Mouse (Mus musculus) midbrain, embryonic 13.5 days (tissue): ENCODE results near the gene Cyp2b13. TPM values are rescaled to one million over a fixed set of nuclear protein-coding genes. Genes with fewer than 3 reads are reported as not detected.
"Not testable (repeated sequence)": the region's sequence is repeated elsewhere in the genome, so short reads cannot be mapped to it uniquely, and the experiment has no call there.

ENCODE experiments used
- ATAC-seq: fragments of 200-750 bp; cut with Nextera tagmentation; 2 replicates; pipeline ENCODE4 v1.8.0; 2017; ENCODE audit warnings: mild to moderate bottlenecking, moderate TSS enrichment, moderate library complexity
- H3K27ac ChIP-seq: fragments of 300-500 bp; sonication (generic); 2 replicates; pipeline ENCODE4 v1.5.1; 2015; ENCODE audit warnings: inconsistent platforms, mild to moderate bottlenecking, moderate library complexity
- H3K27me3 ChIP-seq: fragments of 300-500 bp; sonication (generic); 2 replicates; pipeline ENCODE4 v1.6.1; 2015; ENCODE audit warnings: mild to moderate bottlenecking, inconsistent platforms
- H3K36me3 ChIP-seq: fragments of 300-500 bp; sonication (generic); 2 replicates; pipeline ENCODE4 v1.6.1; 2015; ENCODE audit warnings: mild to moderate bottlenecking, inconsistent platforms
- H3K4me1 ChIP-seq: fragments of 300-500 bp; sonication (generic); replicated peaks from 2 replicates; pipeline ENCODE4 v1.6.1; 2015; ENCODE audit warnings: inconsistent platforms
- H3K4me2 ChIP-seq: fragments of 300-500 bp; sonication (generic); replicated peaks from 2 replicates; pipeline ENCODE4 v1.6.1; 2015; ENCODE audit warnings: moderate library complexity, mild to moderate bottlenecking, inconsistent platforms
- H3K4me3 ChIP-seq: fragments of 300-500 bp; sonication (generic); replicated peaks from 2 replicates; pipeline ENCODE4 v1.5.1; 2015; ENCODE audit warnings: mild to moderate bottlenecking, inconsistent platforms
- H3K9ac ChIP-seq: fragments of 300-500 bp; sonication (generic); replicated peaks from 2 replicates; pipeline ENCODE4 v1.6.1; 2015; ENCODE audit warnings: mild to moderate bottlenecking, inconsistent platforms
- H3K9me3 ChIP-seq: fragments of 300-500 bp; sonication (generic); 2 replicates; pipeline ENCODE4 v1.6.1; 2016; ENCODE audit warnings: mild to moderate bottlenecking, inconsistent platforms
- WGBS: fragments of 180-500 bp; shearing (Covaris S2); methylation state at CpG from one replicate; pipeline ENCODE4 v1.1.7; 2015; 5-methylcytosine and 5-hydroxymethylcytosine counted together
- polyA plus RNA-seq: library from polyadenylated mRNA; unstranded; fragments of >200 nt; fragmentation: Nextera tagmentation; extraction: Ambion mirVana; gene quantifications from 2 replicates; pipeline ENCODE4 v1.2.1, GENCODE M21; 2015

Gene Cyp2b13
- polyA plus RNA-seq, result not detected in 2 replicates

DNA sequence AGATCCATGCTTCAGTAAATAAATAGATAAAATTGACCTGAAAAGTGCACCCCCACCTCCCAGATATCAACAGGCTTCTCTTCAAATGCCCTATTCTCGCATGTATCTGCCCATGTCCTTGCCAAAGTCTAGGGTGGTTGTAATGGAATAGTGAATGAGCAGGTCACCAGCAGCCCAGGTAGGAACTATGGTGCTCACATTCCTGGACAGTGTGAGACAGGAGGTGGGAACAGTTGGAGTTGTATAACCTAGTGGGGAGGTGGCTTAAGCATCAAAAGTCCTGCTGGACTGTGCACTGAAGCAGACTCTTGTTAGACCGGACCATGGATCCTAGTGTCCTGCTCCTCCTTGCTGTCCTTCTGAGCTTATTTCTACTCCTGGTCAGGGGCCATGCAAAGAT, at the start of gene Cyp2b13:
Gene Cyp2b13 (plus strand): TSS at position 301 of the 400 bp plus-strand sequence.
- not testable (repeated sequence) for H3K27me3 ChIP-seq, H3K9ac ChIP-seq, H3K4me2 ChIP-seq, H3K36me3 ChIP-seq, ATAC-seq, H3K4me3 ChIP-seq, H3K27ac ChIP-seq, H3K4me1 ChIP-seq, H3K9me3 ChIP-seq
- WGBS, result 89% methylated on average over 2 of the region's 2 CpGs

DNA sequence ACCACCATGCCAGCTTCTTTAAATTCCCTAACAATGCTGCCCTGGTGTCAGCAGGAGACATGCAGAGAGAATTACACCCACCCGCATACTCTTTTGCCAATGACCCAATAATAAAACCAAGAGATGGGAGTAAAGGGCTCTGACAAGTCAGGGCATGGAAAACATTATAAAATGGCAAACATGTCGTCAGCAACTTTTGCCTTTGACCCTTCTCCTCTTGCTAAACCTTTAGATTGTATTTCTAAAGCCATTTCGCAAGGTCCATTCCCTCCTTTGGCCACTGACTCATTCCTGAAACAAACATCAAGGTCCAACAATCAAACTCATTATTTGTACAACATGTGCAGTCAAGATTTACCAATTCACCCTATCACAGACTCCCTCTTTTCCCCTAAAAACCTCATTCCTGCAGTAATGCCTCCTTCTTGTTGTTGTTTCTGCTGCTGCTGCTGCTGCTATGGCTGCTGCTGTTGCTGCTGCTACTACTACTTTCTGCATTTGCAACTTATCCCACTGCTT, 41.4 kb upstream of the Cyp2b13 start:
- H3K4me2 ChIP-seq, H3K9ac ChIP-seq, H3K4me3 ChIP-seq, H3K4me1 ChIP-seq, H3K27ac ChIP-seq, H3K9me3 ChIP-seq, H3K27me3 ChIP-seq, ATAC-seq, H3K36me3 ChIP-seq: not testable (repeated sequence)
- 90% methylated on average over 1 of the region's 3 CpGs for WGBS

DNA sequence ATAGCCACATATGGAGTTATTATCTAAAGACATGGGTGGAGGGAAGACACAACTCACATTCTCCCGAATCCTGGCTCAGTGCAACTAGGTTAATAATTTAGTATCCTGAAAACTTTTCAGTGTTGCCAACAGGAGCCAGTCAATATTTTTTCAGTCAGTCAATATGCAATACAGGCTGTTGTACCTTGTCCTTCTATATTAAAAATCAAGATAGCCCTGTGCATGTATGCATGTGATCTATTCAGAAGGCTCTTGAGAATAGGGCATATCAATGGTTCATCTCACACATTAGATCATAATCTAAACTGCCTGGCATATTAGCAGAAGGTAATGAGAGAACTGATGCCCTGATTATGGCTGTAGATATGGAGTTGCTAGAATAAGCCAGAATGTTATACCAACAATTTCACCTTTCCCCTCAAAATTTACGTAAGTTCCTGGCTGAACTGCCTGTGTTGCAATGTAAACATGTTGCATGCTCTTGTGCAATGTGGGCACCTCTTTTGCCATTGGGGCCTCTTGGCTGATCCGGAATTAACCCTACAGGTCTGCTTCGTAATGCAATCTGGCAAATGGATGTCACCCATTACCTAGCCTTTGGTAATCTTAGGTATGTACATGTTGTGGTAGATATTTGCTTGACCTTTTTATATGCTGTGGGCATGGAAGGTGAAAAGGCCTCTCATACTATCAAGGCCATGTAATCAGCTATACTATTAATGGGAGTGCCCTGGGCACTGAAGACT, 6.2 kb upstream of the Cyp2b13 start:
- H3K27ac ChIP-seq, H3K4me1 ChIP-seq, ATAC-seq, H3K27me3 ChIP-seq, H3K4me2 ChIP-seq, H3K36me3 ChIP-seq, H3K4me3 ChIP-seq, H3K9ac ChIP-seq: not testable (repeated sequence)
- 81% methylated on average over 4 of the region's 4 CpGs for WGBS
- H3K9me3 ChIP-seq, result peaks cover 15% of the 10 kb centered on the region; the same call in 1 of the 2 replicates

DNA sequence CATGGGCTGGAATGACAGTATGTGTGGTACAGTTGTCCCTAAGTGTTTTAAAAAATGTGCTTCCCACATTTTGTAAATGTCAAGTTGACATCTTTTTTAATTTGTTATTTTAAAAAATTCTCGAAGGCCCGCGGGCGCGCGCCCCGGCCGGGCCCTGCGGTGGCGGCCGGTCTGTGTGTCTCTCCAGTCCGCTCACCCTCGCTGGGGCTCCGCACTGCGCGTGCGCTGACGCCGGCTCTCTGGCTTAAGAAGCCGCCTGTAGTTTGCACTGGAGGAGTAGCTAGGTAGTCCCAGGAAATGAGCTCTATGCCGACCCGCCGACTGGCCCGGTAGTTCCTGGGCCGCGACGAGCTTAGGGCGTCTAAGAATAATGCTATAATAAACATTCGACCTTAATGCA, 10.4 kb downstream of the Cyp2b13 start:
- not testable (repeated sequence) for H3K4me2 ChIP-seq, H3K27ac ChIP-seq, H3K4me1 ChIP-seq, H3K4me3 ChIP-seq, ATAC-seq, H3K9me3 ChIP-seq, H3K27me3 ChIP-seq, H3K9ac ChIP-seq, H3K36me3 ChIP-seq
- 63% methylated on average over 29 of the region's 29 CpGs for WGBS

DNA sequence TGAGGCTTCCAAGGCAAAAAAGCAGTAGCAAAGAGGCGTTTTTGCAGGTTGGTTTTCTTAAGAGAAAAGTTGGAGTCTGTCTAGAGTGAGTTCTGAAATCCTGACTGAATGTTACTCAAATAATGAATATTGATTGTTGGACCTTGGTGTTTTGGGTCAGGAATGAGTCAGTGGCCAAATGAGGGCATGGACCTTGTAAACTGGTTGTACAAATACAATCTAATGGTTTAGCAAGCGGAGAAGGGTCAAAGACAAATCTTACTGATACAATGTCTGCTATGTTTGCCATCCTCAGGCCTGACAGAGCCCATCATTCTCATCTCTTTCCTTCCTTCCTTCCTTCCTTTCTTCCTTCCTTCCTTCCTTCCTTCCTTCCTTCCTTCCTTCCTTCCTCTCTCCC, 21.3 kb downstream of the Cyp2b13 start:
- no peaks in the 10 kb centered on the region for H3K27me3 ChIP-seq
- no peaks in the 10 kb centered on the region for H3K4me1 ChIP-seq
- ATAC-seq, result no peak
- H3K9ac ChIP-seq, result no peak overlapping the region
- no peaks in the 10 kb centered on the region for H3K36me3 ChIP-seq
- no peak overlapping the region for H3K27ac ChIP-seq
- WGBS, result 56% methylated on average over 2 of the region's 2 CpGs
- peaks cover 37% of the 10 kb centered on the region for H3K9me3 ChIP-seq
- H3K4me3 ChIP-seq, result no peak overlapping the region
- no peak overlapping the region for H3K4me2 ChIP-seq

DNA sequence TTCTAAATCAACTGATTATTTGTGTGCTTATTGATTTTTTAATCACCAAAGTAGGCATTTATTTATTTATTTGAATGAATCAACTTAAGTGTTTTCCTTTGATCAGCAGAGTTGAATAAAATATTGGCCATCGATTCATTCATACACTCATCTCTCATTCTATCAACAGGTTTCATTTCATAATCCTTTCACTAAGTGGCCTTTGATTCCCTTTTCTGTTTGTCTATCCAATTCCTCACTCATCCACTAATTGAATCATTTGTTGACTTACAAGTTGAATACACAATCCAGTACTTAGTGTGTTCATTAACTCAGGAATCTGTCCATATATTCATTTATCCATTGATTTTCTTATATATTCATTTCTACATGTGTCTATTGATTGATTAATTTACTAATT, 26.1 kb downstream of the Cyp2b13 start:
- no peak overlapping the region for H3K4me2 ChIP-seq
- WGBS, result 98% methylated on average over 1 of the region's 1 CpGs

DNA sequence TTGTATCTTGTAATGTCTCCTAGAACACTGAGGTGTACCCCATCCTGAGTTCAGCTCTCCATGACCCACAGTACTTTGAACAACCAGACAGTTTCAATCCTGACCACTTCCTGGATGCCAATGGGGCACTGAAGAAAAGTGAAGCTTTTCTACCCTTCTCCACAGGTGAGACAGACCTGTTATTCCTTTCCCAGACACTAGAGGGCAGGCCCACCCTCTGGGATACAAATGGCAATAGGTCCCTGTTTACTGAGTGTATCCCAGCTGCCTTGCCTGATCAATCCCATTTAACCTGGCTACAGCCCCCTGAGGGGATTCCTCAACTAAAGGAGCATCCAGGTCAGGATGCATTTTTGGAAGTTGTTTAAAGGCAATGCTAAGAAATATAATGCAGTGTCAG, 27.3 kb downstream of the Cyp2b13 start:
- H3K4me2 ChIP-seq, H3K9ac ChIP-seq, H3K27ac ChIP-seq, H3K4me1 ChIP-seq, H3K27me3 ChIP-seq, ATAC-seq, H3K4me3 ChIP-seq, H3K36me3 ChIP-seq: not testable (repeated sequence)
- H3K9me3 ChIP-seq, result peaks cover 32% of the 10 kb centered on the region

More for the DNA sequence above, 26.1 kb downstream of the Cyp2b13 start:
- no peak for ATAC-seq
- no peaks in the 10 kb centered on the region for H3K4me1 ChIP-seq
- H3K27ac ChIP-seq, result no peak overlapping the region
- H3K9ac ChIP-seq, result no peak overlapping the region
- H3K36me3 ChIP-seq, result no peaks in the 10 kb centered on the region
- no peak overlapping the region for H3K4me3 ChIP-seq
- no peaks in the 10 kb centered on the region for H3K27me3 ChIP-seq
- peaks cover 37% of the 10 kb centered on the region for H3K9me3 ChIP-seq

DNA sequence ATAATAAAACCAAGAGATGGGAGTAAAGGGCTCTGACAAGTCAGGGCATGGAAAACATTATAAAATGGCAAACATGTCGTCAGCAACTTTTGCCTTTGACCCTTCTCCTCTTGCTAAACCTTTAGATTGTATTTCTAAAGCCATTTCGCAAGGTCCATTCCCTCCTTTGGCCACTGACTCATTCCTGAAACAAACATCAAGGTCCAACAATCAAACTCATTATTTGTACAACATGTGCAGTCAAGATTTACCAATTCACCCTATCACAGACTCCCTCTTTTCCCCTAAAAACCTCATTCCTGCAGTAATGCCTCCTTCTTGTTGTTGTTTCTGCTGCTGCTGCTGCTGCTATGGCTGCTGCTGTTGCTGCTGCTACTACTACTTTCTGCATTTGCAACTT, 78.3 kb downstream of the Cyp2b13 start:
- not testable (repeated sequence) for H3K36me3 ChIP-seq, H3K4me1 ChIP-seq, H3K27me3 ChIP-seq, H3K4me2 ChIP-seq, H3K9ac ChIP-seq, H3K9me3 ChIP-seq, ATAC-seq, H3K4me3 ChIP-seq, H3K27ac ChIP-seq
- WGBS, result no CpG with 5 or more reads among the region's 2 CpGs

DNA sequence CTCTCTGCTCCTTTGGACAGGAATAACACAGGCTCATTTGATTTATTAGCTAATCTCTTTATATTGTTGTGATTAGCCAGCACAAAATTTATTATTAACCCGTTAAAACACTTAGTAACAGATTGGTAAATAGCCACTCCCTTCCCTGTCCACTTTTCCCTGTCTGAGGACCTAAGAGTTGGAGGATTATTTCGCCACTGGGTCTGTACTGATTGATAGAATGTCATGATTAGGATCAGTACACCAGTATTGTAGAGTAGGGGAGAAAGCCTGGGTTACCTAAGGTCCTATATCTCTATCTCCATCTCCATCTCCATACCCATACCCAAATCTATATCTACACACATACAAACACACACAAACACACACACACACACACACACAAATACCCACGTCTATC, 82.4 kb downstream of the Cyp2b13 start:
- not testable (repeated sequence) for H3K4me1 ChIP-seq, H3K27ac ChIP-seq, H3K4me3 ChIP-seq, H3K9ac ChIP-seq, H3K36me3 ChIP-seq, H3K27me3 ChIP-seq, ATAC-seq, H3K9me3 ChIP-seq, H3K4me2 ChIP-seq
- WGBS, result 71% methylated on average over 1 of the region's 3 CpGs

Other genes starting within 250 kb of the Cyp2b13 start
- gene Cyp2s1, start 244.6 kb upstream of the Cyp2b13 start, polyA plus RNA-seq, result 0.84 and 1.0 TPM in 2 replicates
- not detected in 2 replicates for gene Cyp2b10, start 163.9 kb upstream of the Cyp2b13 start, polyA plus RNA-seq
- gene Cyp2b9, start 111.9 kb downstream of the Cyp2b13 start, polyA plus RNA-seq, result not detected in 2 replicates
- gene Vmn1r184, start 198.8 kb downstream of the Cyp2b13 start, polyA plus RNA-seq, result not detected in 2 replicates
- gene Cyp2a4, start 245.7 kb downstream of the Cyp2b13 start, polyA plus RNA-seq, result not detected in 2 replicates